Mouse (Mus musculus) hindbrain, postnatal 0 days (tissue): Measurements from ENCODE around the gene Rrm2. TPM values are rescaled to one million over a fixed set of nuclear protein-coding genes. Genes with fewer than 3 reads are reported as not detected.
A peak's percentile ranks its signal among the peaks of the same experiment; 100 is the strongest.

Source experiments
- ATAC-seq: fragments of 200-750 bp; cut with Nextera tagmentation; 2 replicates; pipeline ENCODE4 v1.8.0; 2017; ENCODE audit warnings: mild to moderate bottlenecking, moderate TSS enrichment, moderate library complexity
- DNase-seq: peaks from one replicate; pipeline ENCODE4 v3.0.0-alpha.2; 2015; ENCODE audit warnings: low spot score
- H3K27ac ChIP-seq: fragments of 300-500 bp; sonication (generic); 2 replicates; pipeline ENCODE4 v1.5.1; 2014; ENCODE audit warnings: mild to moderate bottlenecking
- H3K27me3 ChIP-seq: fragments of 300-500 bp; sonication (generic); 2 replicates; pipeline ENCODE4 v1.6.1; 2014; ENCODE audit warnings: low read length, mixed read lengths; ENCODE audit not compliant: insufficient read depth
- H3K36me3 ChIP-seq: fragments of 300-500 bp; sonication (generic); 2 replicates; pipeline ENCODE4 v1.6.1; 2014; ENCODE audit warnings: low read length, mixed read lengths; ENCODE audit not compliant: insufficient read depth
- H3K4me1 ChIP-seq: fragments of 300-500 bp; sonication (generic); 2 replicates; pipeline ENCODE4 v1.6.1; 2014; ENCODE audit warnings: antibody characterized with exemption, low read length, mixed read lengths; ENCODE audit not compliant: insufficient read depth
- H3K4me2 ChIP-seq: fragments of 300-500 bp; sonication (generic); 2 replicates; pipeline ENCODE4 v1.6.1; 2014; ENCODE audit warnings: low read depth, mild to moderate bottlenecking, low read length, moderate library complexity, mixed read lengths
- H3K4me3 ChIP-seq: fragments of 300-500 bp; sonication (generic); 2 replicates; pipeline ENCODE4 v1.5.1; 2014; ENCODE audit warnings: low read length
- H3K9ac ChIP-seq: fragments of 300-500 bp; sonication (generic); replicated peaks from 2 replicates; pipeline ENCODE4 v1.6.1; 2014; ENCODE audit warnings: mild to moderate bottlenecking, low read length, moderate library complexity, mixed read lengths
- H3K9me3 ChIP-seq: fragments of 300-500 bp; sonication (generic); 2 replicates; pipeline ENCODE4 v1.6.1; 2016; ENCODE audit warnings: low read length, mixed read lengths
- CTCF ChIP-seq: IDR thresholded peaks from 2 replicates; pipeline ENCODE4 v1.5.1; 2016; ENCODE audit warnings: antibody characterized with exemption, control low read depth, low read depth
- WGBS: fragments of 180-500 bp; shearing (Covaris S2); extraction: QIAGEN DNeasy Blood & Tissue Kit; methylation state at CpG from one replicate; pipeline ENCODE4 v1.1.7; 2014; 5-methylcytosine and 5-hydroxymethylcytosine counted together
- polyA plus RNA-seq: library from polyadenylated mRNA; unstranded; fragments of >200 nt; fragmentation: Nextera tagmentation; extraction: Ambion mirVana; gene quantifications from 2 replicates; pipeline ENCODE4 v1.2.1, GENCODE M21; 2015
- total RNA-seq: library from RNA; depleted of rRNA; stranded (reverse); fragments of >200 nt; gene quantifications from 2 replicates; pipeline ENCODE4 v1.2.3, GENCODE M21; 2014

The Rrm2 gene
- total and polyA plus RNA-seq, 2 experiments from 2014 or later = 23.4 to 53.4 TPM

- Histone ChIP-seq H3K9ac (no peak overlapping the region), H3K9me3 (no peaks in the 10 kb centered on the region), H3K36me3 (no peaks in the 10 kb centered on the region), H3K4me2 (no peak overlapping the region), H3K27me3 (no peaks in the 10 kb centered on the region), H3K4me3 (no peak overlapping the region), H3K27ac (peak overlapping the region; percentile 48; the same call in 1 of the 2 replicates), H3K4me1 (peaks cover 7% of the 10 kb centered on the region; the same call in 1 of the 2 replicates)
- peak; percentile 61 for DNase-seq
- 61% methylated on average over 5 of the region's 5 CpGs for WGBS
- peak; percentile 66 for TF ChIP-seq CTCF
- ATAC-seq = no peak
Observed at GRCm38 (mm10) chr12:24710672-24711071, 2.6 kb downstream of the Rrm2 start.

GRCm38 (mm10) chr12:24712396-24712795 is 4.4 kb downstream of the Rrm2 start:
- Histone ChIP-seq H3K9ac (no peak overlapping the region), H3K4me3 (no peak overlapping the region), H3K9me3 (no peaks in the 10 kb centered on the region), H3K36me3 (no peaks in the 10 kb centered on the region), H3K4me1 (peaks cover 4% of the 10 kb centered on the region; the same call in 1 of the 2 replicates), H3K27me3 (no peaks in the 10 kb centered on the region), H3K4me2 (no peak overlapping the region), H3K27ac (no peak overlapping the region)
- no peak for TF ChIP-seq CTCF
- DNase-seq = no peak
- WGBS = 86% methylated on average over 8 of the region's 8 CpGs
- ATAC-seq = no peak

GRCm38 (mm10) chr12:24714579-24715255 is 6.7 kb downstream of the Rrm2 start:
- H3K4me3 ChIP-seq = no peak overlapping the region
- no peak for TF ChIP-seq CTCF
- no peak for ATAC-seq

GRCm38 (mm10) chr12:24715268-24715896 is 7.3 kb downstream of the Rrm2 start:
- ATAC-seq = no peak
- Histone ChIP-seq H3K9ac (no peak overlapping the region), H3K27ac (no peak overlapping the region), H3K4me2 (no peak overlapping the region), H3K36me3 (no peaks in the 10 kb centered on the region), H3K9me3 (no peaks in the 10 kb centered on the region), H3K27me3 (no peaks in the 10 kb centered on the region), H3K4me3 (no peak overlapping the region), H3K4me1 (no peaks in the 10 kb centered on the region)
- TF ChIP-seq CTCF = no peak
- no peak for DNase-seq
- WGBS = 67% methylated on average over 2 of the region's 2 CpGs

More at GRCm38 (mm10) chr12:24714579-24715255, 6.7 kb downstream of the Rrm2 start:
- DNase-seq = no peak
- Histone ChIP-seq H3K9me3 (no peaks in the 10 kb centered on the region), H3K4me1 (no peaks in the 10 kb centered on the region), H3K27me3 (no peaks in the 10 kb centered on the region), H3K27ac (no peak overlapping the region), H3K4me2 (no peak overlapping the region), H3K9ac (no peak overlapping the region), H3K36me3 (no peaks in the 10 kb centered on the region)
- WGBS = 71% methylated on average over 5 of the region's 5 CpGs

GRCm38 (mm10) chr12:24716721-24717301 is 8.8 kb downstream of the Rrm2 start:
- TF ChIP-seq CTCF = peak; percentile 90

GRCm38 (mm10) chr12:24723434-24723833 is 15.4 kb downstream of the Rrm2 start:
- Histone ChIP-seq H3K9ac (no peak overlapping the region), H3K4me1 (peaks cover 7% of the 10 kb centered on the region; the same call in 1 of the 2 replicates), H3K27ac (no peak overlapping the region), H3K27me3 (no peaks in the 10 kb centered on the region), H3K4me3 (no peak overlapping the region), H3K4me2 (no peak overlapping the region), H3K9me3 (no peaks in the 10 kb centered on the region), H3K36me3 (no peaks in the 10 kb centered on the region)
- TF ChIP-seq CTCF = no peak
- 61% methylated on average over 2 of the region's 2 CpGs for WGBS
- DNase-seq = no peak
- no peak for ATAC-seq

More at GRCm38 (mm10) chr12:24716721-24717301, 8.8 kb downstream of the Rrm2 start:
- 46% methylated on average over 4 of the region's 4 CpGs for WGBS
- peak; percentile 75 for ATAC-seq
- no peaks in the 10 kb centered on the region for H3K9me3 ChIP-seq
- peak; percentile 71 for DNase-seq
- no peak overlapping the region for H3K4me3 ChIP-seq
- H3K27ac ChIP-seq = no peak overlapping the region
- H3K36me3 ChIP-seq = no peaks in the 10 kb centered on the region
- H3K4me1 ChIP-seq = no peaks in the 10 kb centered on the region
- no peak overlapping the region for H3K9ac ChIP-seq
- no peaks in the 10 kb centered on the region for H3K27me3 ChIP-seq
- no peak overlapping the region for H3K4me2 ChIP-seq
